In the genomic region with DNA sequence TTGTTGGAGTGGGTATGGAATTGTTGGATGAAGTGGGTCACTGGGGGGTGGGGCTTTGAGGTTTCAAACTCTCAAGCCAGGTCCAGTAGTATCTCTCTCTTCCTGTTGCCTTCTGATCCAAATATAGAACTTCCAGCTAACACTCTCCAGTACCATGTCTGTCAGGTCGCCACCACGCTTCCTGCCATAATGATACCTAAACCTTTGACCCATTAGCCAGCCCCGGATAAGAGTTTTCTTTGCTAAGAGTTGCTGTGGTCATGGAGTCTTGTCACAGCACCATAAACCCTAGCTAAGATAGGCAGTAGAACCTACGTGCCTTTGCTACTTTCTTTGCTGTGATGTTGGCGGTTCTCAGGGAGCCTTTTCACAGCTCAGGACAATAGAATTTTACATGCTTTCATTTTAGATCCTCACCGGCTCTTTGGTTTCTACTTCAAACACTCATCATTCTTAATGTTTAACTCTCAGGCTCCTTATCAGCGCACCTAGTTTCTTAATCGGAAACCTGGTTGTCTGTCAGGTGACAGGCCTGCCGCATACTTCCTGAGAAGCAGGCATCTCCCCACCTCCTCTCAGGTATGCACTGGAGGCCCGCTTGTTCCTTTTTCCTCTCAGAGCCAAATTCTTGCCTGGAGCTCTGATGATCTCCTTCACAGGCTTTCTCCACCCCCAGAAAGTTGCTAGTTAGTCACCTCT, we compare ENCODE assay signal across 27 mouse cellular contexts. TPM values are rescaled to one million over a fixed set of nuclear protein-coding genes. Genes with fewer than 3 reads are reported as not detected.
DNase-seq lines count a peak whose midpoint lies in the region; ATAC-seq lines count a peak whose summit lies in the region.
"Had no signal": no experiment of that assay in that cellular context is flagged by ENCODE, and none has a peak within 500 bp of the region (broad histone marks: within the 10 kb centered on the region; RNA-seq: fewer than 3 reads in every experiment).

No protein-coding gene starts in this region.

- no peaks in the 10 kb centered on the region for H3K9me3 ChIP-seq in intestine, embryonic 16.5 days (ENCODE audit: control insufficient read depth, low read length)
- no peaks in the 10 kb centered on the region for H3K9me3 ChIP-seq in lung, embryonic 15.5 days
- no peaks in the 10 kb centered on the region for H3K9me3 ChIP-seq in hindbrain, embryonic 13.5 days
- H3K9me3 ChIP-seq: embryonic facial prominence, embryonic 13.5 days; hindbrain, embryonic 10.5 days; limb, embryonic 12.5 days; liver, embryonic 15.5 days; neural tube, embryonic 12.5 days had no signal

- peak overlapping the region; percentile 2; the same call in 1 of the 2 replicates for H3K4me3 ChIP-seq in intestine, embryonic 16.5 days (ENCODE audit: low read length)
- no peak overlapping the region for H3K4me3 ChIP-seq in lung, embryonic 15.5 days
- no peak overlapping the region for H3K4me3 ChIP-seq in hindbrain, embryonic 13.5 days
- H3K4me3 ChIP-seq: embryonic facial prominence, embryonic 13.5 days; erythroblast, embryonic 14.5 days; hindbrain, embryonic 10.5 days; limb, embryonic 12.5 days; liver, embryonic 15.5 days; myocyte; neural tube, embryonic 12.5 days had no signal

- no peaks in the 10 kb centered on the region for H3K4me1 ChIP-seq in intestine, embryonic 16.5 days (ENCODE audit: control insufficient read depth, insufficient read depth, low read length)
- H3K4me1 ChIP-seq in lung, embryonic 15.5 days: peaks cover 8% of the 10 kb centered on the region; the same call in 1 of the 2 replicates
- no peaks in the 10 kb centered on the region; the same call in 1 of the 2 replicates for H3K4me1 ChIP-seq in hindbrain, embryonic 13.5 days (replicated peaks)
- H3K4me1 ChIP-seq: neural tube, embryonic 12.5 days had no signal

- H3K9ac ChIP-seq in intestine, embryonic 16.5 days (ENCODE audit: low read depth, low read length): no peak overlapping the region
- H3K9ac ChIP-seq in lung, embryonic 15.5 days: no peak overlapping the region
- H3K9ac ChIP-seq in hindbrain, embryonic 13.5 days: no peak overlapping the region
- H3K9ac ChIP-seq: embryonic facial prominence, embryonic 13.5 days; forebrain, postnatal 0 days; limb, embryonic 12.5 days; liver, embryonic 15.5 days; neural tube, embryonic 12.5 days had no signal

- no peak overlapping the region; the same call in 1 of the 2 replicates for H3K4me2 ChIP-seq in intestine, embryonic 16.5 days (ENCODE audit: low read depth, low read length)
- H3K4me2 ChIP-seq in lung, embryonic 15.5 days: no peak overlapping the region
- H3K4me2 ChIP-seq in hindbrain, embryonic 13.5 days: no peak overlapping the region
- H3K4me2 ChIP-seq: embryonic facial prominence, embryonic 13.5 days; limb, embryonic 12.5 days; liver, embryonic 15.5 days; midbrain, embryonic 11.5 days; neural tube, embryonic 12.5 days had no signal

- DNase-seq in CD4-positive helper T cell, adult 2 months (ENCODE audit: low read depth, low spot score): peak; percentile 16
- peak; percentile 63 for DNase-seq in lung, postnatal 25 days (ENCODE audit: low spot score)
- no peak for DNase-seq in embryo, embryonic 9.5 days (ENCODE audit: extremely low spot score)
- no peak for DNase-seq in thymus, adult 18-20 months
- DNase-seq: adrenal gland, postnatal 14 days; cerebellum, adult 11-12 months; cerebellum, adult 9-11 months; embryo, embryonic 11 days; forebrain, postnatal 0 days; gastrocnemius, postnatal 10 days; heart, postnatal 14 days; kidney, adult 2 months had no signal

- no peaks in the 10 kb centered on the region for H3K36me3 ChIP-seq in intestine, embryonic 16.5 days (ENCODE audit: control insufficient read depth, insufficient read depth, low read length)
- no peaks in the 10 kb centered on the region for H3K36me3 ChIP-seq in lung, embryonic 15.5 days
- H3K36me3 ChIP-seq in hindbrain, embryonic 13.5 days: no peaks in the 10 kb centered on the region
- H3K36me3 ChIP-seq: embryonic facial prominence, embryonic 13.5 days; hindbrain, embryonic 10.5 days; limb, embryonic 12.5 days; liver, embryonic 15.5 days; neural tube, embryonic 12.5 days had no signal

- H3K27me3 ChIP-seq in intestine, embryonic 16.5 days (replicated peaks; ENCODE audit: control insufficient read depth, insufficient read depth, low read length): no peaks in the 10 kb centered on the region
- no peaks in the 10 kb centered on the region for H3K27me3 ChIP-seq in lung, embryonic 15.5 days
- no peaks in the 10 kb centered on the region for H3K27me3 ChIP-seq in hindbrain, embryonic 13.5 days
- H3K27me3 ChIP-seq: embryonic facial prominence, embryonic 13.5 days; limb, embryonic 12.5 days; liver, embryonic 15.5 days; neural tube, embryonic 12.5 days; Patski had no signal

- peak overlapping the region; percentile 58 for H3K27ac ChIP-seq in intestine, embryonic 16.5 days (ENCODE audit: low read length)
- peak overlapping the region; percentile 71 for H3K27ac ChIP-seq in lung, embryonic 15.5 days
- no peak overlapping the region for H3K27ac ChIP-seq in hindbrain, embryonic 13.5 days
- H3K27ac ChIP-seq: embryonic facial prominence, embryonic 13.5 days; hindbrain, embryonic 10.5 days; hindbrain, postnatal 0 days; kidney, postnatal 0 days; limb, embryonic 12.5 days; liver, embryonic 15.5 days; neural tube, embryonic 12.5 days had no signal

- 59% methylated on average over 10 of the region's 10 CpGs for WGBS in intestine, embryonic 16.5 days
- WGBS in lung, embryonic 15.5 days: 57% methylated on average over 10 of the region's 10 CpGs
- 95% methylated on average over 10 of the region's 10 CpGs for WGBS in hindbrain, embryonic 13.5 days

- peak; percentile 88 for ATAC-seq in intestine, embryonic 16.5 days
- ATAC-seq in lung, embryonic 15.5 days (ENCODE audit: borderline replicate concordance, extremely low read depth, low FRiP score, low TSS enrichment): no peak
- no peak for ATAC-seq in erythroblast, adult 5-6 weeks (replicated peaks; ENCODE audit: low FRiP score, poor library complexity, severe bottlenecking)
- ATAC-seq in hindbrain, embryonic 13.5 days (ENCODE audit: low FRiP score): no peak
- ATAC-seq: forebrain, postnatal 0 days; hindbrain, postnatal 0 days; Patski had no signal

RNA-seq across cellular contexts. Expression of a gene that starts 41.5 kb away (rescaled TPM):
- polyA plus RNA-seq in intestine, embryonic 16.5 days (2015; fragmentation: Nextera tagmentation; extraction: Ambion mirVana): 13.7 and 14.3 TPM in 2 replicates
- 28.2 and 30.7 TPM in 2 replicates for polyA plus RNA-seq in lung, embryonic 15.5 days (2015; fragmentation: Nextera tagmentation; extraction: Ambion mirVana)
- total RNA-seq in erythroblast, adult 5-6 weeks (2015; ENCODE audit: low replicate concordance): 15.9 and 25.4 TPM in 2 replicates
- total RNA-seq in erythroblast, adult 5-6 weeks (2017; ENCODE audit: low replicate concordance): 19.4 and 25.1 TPM in 2 replicates
- polyA plus RNA-seq in hindbrain, embryonic 13.5 days (2015; fragmentation: Nextera tagmentation; extraction: Ambion mirVana): 8.0 and 8.2 TPM in 2 replicates

Comparison
In these comparisons a context has a peak if more than half of its experiments do, and no peak if none do; other contexts are left out.
1. DNase-seq: peak in CD4-positive helper T cell, adult 2 months (single experiment) and lung, postnatal 25 days (single experiment); none in embryo, embryonic 9.5 days (single experiment) and thymus, adult 18-20 months (0 of 2).